Mouse (Mus musculus): ENCODE measurements around the gene Prpsap1.

DNA sequence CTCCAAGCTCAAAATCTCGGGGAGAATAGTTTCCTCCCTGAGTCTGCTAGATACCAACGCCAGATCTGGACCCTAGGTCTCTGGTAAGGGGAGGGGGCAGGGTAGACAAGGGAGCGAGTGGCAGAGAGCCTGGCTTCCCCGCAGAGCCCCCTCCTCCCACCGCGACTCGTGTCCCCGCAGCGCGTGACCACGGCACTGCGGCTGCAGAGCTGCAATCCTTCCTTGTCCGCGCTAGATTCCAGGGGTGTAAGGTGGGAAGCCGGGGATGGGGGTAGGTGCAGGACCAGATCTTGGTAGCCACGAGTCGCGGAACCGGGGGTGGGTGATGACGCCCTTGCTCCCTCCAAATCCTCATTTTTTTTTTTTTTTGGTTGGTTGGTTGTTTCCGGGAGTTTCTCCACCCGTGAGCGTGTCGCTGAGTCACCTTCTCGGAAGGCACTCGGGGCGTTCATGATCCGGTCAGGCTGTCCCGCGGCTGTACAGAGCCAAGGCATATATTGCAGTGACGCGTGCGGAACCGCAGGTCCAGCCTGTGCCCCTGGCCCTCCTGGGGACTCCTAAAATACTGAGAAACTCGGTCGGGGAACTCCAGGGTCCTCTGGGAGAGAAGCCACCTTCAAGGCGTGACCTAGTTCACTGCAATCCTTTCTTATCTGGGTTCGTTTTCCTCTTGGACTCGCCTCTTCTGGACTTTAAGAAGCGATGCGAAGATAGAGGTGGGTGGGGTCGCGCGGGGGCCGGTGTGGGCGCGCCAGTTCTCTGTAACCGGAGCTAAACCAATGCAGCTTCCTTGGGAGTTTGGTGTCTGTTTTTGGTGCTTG lies 37.6 kb upstream of the Prpsap1 start:
- TF ChIP-seq CTCF (IDR thresholded peaks at IDR 0.05) (no peak), EP300 (IDR thresholded peaks at IDR 0.05) (no peak)

All from lung, postnatal 0 days (tissue).